10 mouse cellular contexts compared by ENCODE assay signal in the genomic region with DNA sequence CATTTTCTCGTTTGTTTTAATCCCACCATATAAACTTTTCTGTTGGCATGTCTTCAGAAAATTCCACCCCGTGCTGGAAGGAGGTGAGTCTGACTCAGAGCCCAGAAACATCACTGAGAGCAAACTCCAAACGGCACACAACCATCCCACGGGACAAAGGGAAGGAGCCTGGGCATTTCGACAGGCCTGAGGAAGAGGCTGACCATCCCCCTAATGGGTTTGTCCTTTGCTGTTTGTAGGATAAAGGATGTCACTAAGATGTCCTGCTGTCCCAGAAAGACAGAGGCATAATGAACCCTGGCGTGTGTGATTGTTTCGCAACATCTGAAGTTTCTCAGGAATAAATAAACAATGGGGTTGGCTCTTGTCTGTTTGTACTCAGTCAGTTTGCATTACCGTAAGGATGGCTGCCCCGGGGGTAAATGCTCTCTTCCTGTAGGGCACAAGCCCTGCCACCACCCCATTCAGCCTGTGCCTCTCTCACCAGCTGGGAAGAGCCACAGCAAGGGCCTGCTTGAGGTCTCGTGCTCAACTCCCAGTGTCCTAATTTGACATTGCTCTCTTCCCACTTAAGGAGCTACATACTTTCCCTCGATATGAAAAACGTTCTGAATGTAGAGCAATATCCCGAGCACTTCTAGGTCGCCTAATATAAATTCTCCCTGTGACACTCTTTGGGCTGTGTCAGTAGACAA. TPM values are rescaled to one million over a fixed set of nuclear protein-coding genes. Genes with fewer than 3 reads are reported as not detected.
DNase-seq lines count a peak whose midpoint lies in the region; ATAC-seq and TF ChIP-seq lines count a peak whose summit lies in the region.
"Had no signal": no experiment of that assay in that cellular context is flagged by ENCODE, and none has a peak within 500 bp of the region (broad histone marks: within the 10 kb centered on the region; RNA-seq: fewer than 3 reads in every experiment).

No protein-coding gene starts in this region.

- TF ChIP-seq EP300 in heart, adult 2 months (IDR thresholded peaks at IDR 0.05; ENCODE audit: insufficient read depth, low read depth, low read length): no peak

- H3K27ac ChIP-seq in heart, adult 2 months: peak overlapping the region; percentile 50
- peak overlapping the region; percentile 27 for H3K27ac ChIP-seq in liver, adult 2 months (replicated peaks; ENCODE audit: insufficient read depth, low read depth, low read length)
- no peak overlapping the region for H3K27ac ChIP-seq in liver, embryonic 12.5 days
- H3K27ac ChIP-seq in embryonic facial prominence, embryonic 14.5 days (replicated peaks; ENCODE audit: low read depth, low read length): no peak overlapping the region
- H3K27ac ChIP-seq: layer of hippocampus, adult 2 months had no signal

- no peak overlapping the region for H3K4me2 ChIP-seq in liver, embryonic 12.5 days
- no peak overlapping the region for H3K4me2 ChIP-seq in embryonic facial prominence, embryonic 14.5 days (ENCODE audit: low read depth, low read length)
- H3K4me2 ChIP-seq: liver, embryonic 11.5 days had no signal

- H3K9ac ChIP-seq in heart, adult 2 months (ENCODE audit: low read depth, low read length): no peak overlapping the region
- no peak overlapping the region for H3K9ac ChIP-seq in liver, adult 2 months (ENCODE audit: low read depth, low read length)
- no peak overlapping the region for H3K9ac ChIP-seq in liver, embryonic 12.5 days
- H3K9ac ChIP-seq in embryonic facial prominence, embryonic 14.5 days (ENCODE audit: low read depth, low read length): no peak overlapping the region

- intact Hi-C loops in heart, adult 2 months (cut with DNase I): loop anchor here (5.0 kb wide), 1 partner anchor 36 kb away; no protein-coding TSS in a partner anchor

- no peak for DNase-seq in heart, adult 2 months
- DNase-seq in heart, adult 9 months (ENCODE audit: low spot score in 2 of 2): no peak
- DNase-seq in liver, adult 2 months (ENCODE audit: extremely low read depth, low read depth, low spot score): peak; percentile 93
- DNase-seq in embryonic facial prominence, embryonic 14.5 days (ENCODE audit: low spot score): peak; percentile 53
- DNase-seq in retina, postnatal 7 days (ENCODE audit: low read depth, low spot score): peak; percentile 19
- DNase-seq in frontal cortex, postnatal 10 days (ENCODE audit: low spot score in 2 of 2): no peak
- DNase-seq in layer of hippocampus, adult 9-10 months (ENCODE audit: low spot score): no peak

- H3K4me3 ChIP-seq in heart, adult 2 months: no peak overlapping the region
- no peak overlapping the region for H3K4me3 ChIP-seq in liver, adult 2 months (ENCODE audit: insufficient read depth, low read depth, low read length)
- H3K4me3 ChIP-seq in liver, embryonic 12.5 days: no peak overlapping the region
- H3K4me3 ChIP-seq in embryonic facial prominence, embryonic 14.5 days (ENCODE audit: low read depth, low read length): no peak overlapping the region
- H3K4me3 ChIP-seq: layer of hippocampus, adult 2 months had no signal

- no peak for ATAC-seq in liver, embryonic 12.5 days
- peak; percentile 86; the same call in 1 of the 2 replicates for ATAC-seq in embryonic facial prominence, embryonic 14.5 days (ENCODE audit: low read depth)

- no peaks in the 10 kb centered on the region for H3K36me3 ChIP-seq in heart, adult 2 months (ENCODE audit: control insufficient read depth, insufficient read depth, low read length)
- H3K36me3 ChIP-seq in liver, adult 2 months (ENCODE audit: control insufficient read depth, insufficient read depth, low read length): no peaks in the 10 kb centered on the region
- H3K36me3 ChIP-seq in liver, embryonic 12.5 days: no peaks in the 10 kb centered on the region
- no peaks in the 10 kb centered on the region for H3K36me3 ChIP-seq in embryonic facial prominence, embryonic 14.5 days (ENCODE audit: control insufficient read depth, insufficient read depth, low read length)

- H3K4me1 ChIP-seq in heart, adult 2 months (ENCODE audit: control insufficient read depth, insufficient read depth, low read length): peaks cover 5% of the 10 kb centered on the region
- peaks cover 6% of the 10 kb centered on the region; the same call in 1 of the 2 replicates for H3K4me1 ChIP-seq in liver, adult 2 months (ENCODE audit: control insufficient read depth, insufficient read depth, low read length)
- H3K4me1 ChIP-seq in liver, embryonic 12.5 days: peaks cover 3% of the 10 kb centered on the region; the same call in 1 of the 2 replicates
- no peaks in the 10 kb centered on the region for H3K4me1 ChIP-seq in embryonic facial prominence, embryonic 14.5 days (ENCODE audit: control insufficient read depth, insufficient read depth, low read length)

- H3K79me2 ChIP-seq in heart, adult 2 months (replicated peaks; ENCODE audit: control insufficient read depth, insufficient read depth, low read length): no peaks in the 10 kb centered on the region
- H3K79me2 ChIP-seq in liver, adult 2 months (ENCODE audit: control insufficient read depth, insufficient read depth, low read length): no peaks in the 10 kb centered on the region

- TF ChIP-seq CTCF in heart, adult 2 months (IDR thresholded peaks at IDR 0.05): no peak
- TF ChIP-seq CTCF in liver, adult 2 months (IDR thresholded peaks at IDR 0.05; ENCODE audit: low read depth, low read length): no peak

- H3K9me3 ChIP-seq in liver, embryonic 12.5 days (replicated peaks): no peaks in the 10 kb centered on the region
- no peaks in the 10 kb centered on the region for H3K9me3 ChIP-seq in embryonic facial prominence, embryonic 14.5 days (ENCODE audit: control insufficient read depth, low read length)

- no peaks in the 10 kb centered on the region for H3K27me3 ChIP-seq in heart, adult 2 months (ENCODE audit: control insufficient read depth, insufficient read depth, low read length)
- H3K27me3 ChIP-seq in liver, adult 2 months (ENCODE audit: control insufficient read depth, insufficient read depth, low read length): no peaks in the 10 kb centered on the region
- peaks cover 23% of the 10 kb centered on the region; the same call in 1 of the 2 replicates for H3K27me3 ChIP-seq in liver, embryonic 12.5 days (replicated peaks)
- no peaks in the 10 kb centered on the region for H3K27me3 ChIP-seq in embryonic facial prominence, embryonic 14.5 days (replicated peaks; ENCODE audit: control insufficient read depth, insufficient read depth, low read length)

- 28% methylated on average over 14 of the region's 14 CpGs for WGBS in heart, adult 2 months
- WGBS in liver, adult 2 months: 20% methylated on average over 14 of the region's 14 CpGs
- 52% methylated on average over 14 of the region's 14 CpGs for WGBS in liver, embryonic 12.5 days (ENCODE audit: insufficient replicate concordance)
- 28% methylated on average over 14 of the region's 14 CpGs for WGBS in embryonic facial prominence, embryonic 14.5 days

- no peak for TF ChIP-seq POLR2A in heart, adult 2 months (IDR thresholded peaks at IDR 0.05; ENCODE audit: insufficient read depth, low read depth, low read length)
- no peak for TF ChIP-seq POLR2A in liver, adult 2 months (IDR thresholded peaks at IDR 0.05; ENCODE audit: extremely low read depth, insufficient read depth, low read length)

RNA-seq across cellular contexts. Expression of a gene that starts 26.7 kb away (rescaled TPM):
- 10 to 100 TPM; 16.7 to 22.8 TPM for total RNA-seq in heart, adult 2 months (2021)
- 6.4 and 7.1 TPM in 2 replicates for polyA plus RNA-seq in heart, adult 2 months (2012; rRNA removed)
- total RNA-seq in liver, adult 2 months (2014; rRNA removed): 0.09 and 0.13 TPM in 2 replicates
- polyA plus RNA-seq in liver, adult 2 months (2012; rRNA removed): not detected in 2 replicates
- 0.23 and 0.57 TPM in 2 replicates for polyA plus RNA-seq in liver, embryonic 12.5 days (2016; fragmentation: Nextera tagmentation; extraction: Ambion mirVana)
- 4.1 and 4.6 TPM in 2 replicates for polyA plus RNA-seq in embryonic facial prominence, embryonic 14.5 days (2014; fragmentation: Nextera tagmentation; extraction: Ambion mirVana)

Comparison
In these comparisons a context has a peak if more than half of its experiments do, and no peak if none do; other contexts are left out.
1. H3K27ac ChIP-seq: peak in heart, adult 2 months (single experiment) and liver, adult 2 months (single experiment); none in liver, embryonic 12.5 days (single experiment) and embryonic facial prominence, embryonic 14.5 days (single experiment).
2. DNase-seq: peak in liver, adult 2 months (single experiment), embryonic facial prominence, embryonic 14.5 days (single experiment) and retina, postnatal 7 days (single experiment); none in heart, adult 2 months (0 of 2), heart, adult 9 months (0 of 2), frontal cortex, postnatal 10 days (0 of 2) and layer of hippocampus, adult 9-10 months (single experiment).